Mouse (Mus musculus): ENCODE measurements at regions not wholly inside any gene's neighbourhood (a gene's known extent, or its start where the extent isn't known, plus 50 kb on each side); places are given as distances from the start of the nearest gene placed in this dataset.

DNA sequence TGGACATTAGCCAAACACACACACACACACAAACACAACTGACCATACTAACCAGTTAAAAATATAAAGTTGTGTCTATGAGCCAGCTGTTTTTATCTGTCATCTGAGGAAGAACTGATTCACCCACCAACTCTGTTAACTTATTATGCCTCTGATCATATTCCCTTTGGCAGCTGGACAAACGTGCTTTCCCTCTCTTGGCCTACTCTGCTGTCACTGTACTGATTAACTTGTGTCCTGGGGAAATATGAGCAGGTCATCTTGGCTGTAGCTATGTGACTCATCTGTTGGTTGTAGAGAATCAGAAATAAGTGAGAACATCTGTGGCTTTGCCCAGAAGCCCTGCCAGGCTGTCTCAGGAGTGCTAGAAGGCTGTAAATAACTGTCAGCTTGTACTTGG lies 210.9 kb upstream of the Gm11232 start:
- no peak for ATAC-seq (ENCODE audit: insufficient number of reproducible peaks, low FRiP score, low TSS enrichment, low read depth)
- H3K9me3 ChIP-seq (ENCODE audit: control insufficient read depth, low read length): no peaks in the 10 kb centered on the region
- H3K9ac ChIP-seq (ENCODE audit: low read length): no peak overlapping the region
- H3K4me2 ChIP-seq (ENCODE audit: low read depth, severe bottlenecking): no peak overlapping the region
- H3K4me1 ChIP-seq (ENCODE audit: control insufficient read depth, insufficient read depth, low read length): no peaks in the 10 kb centered on the region
- no peak for DNase-seq (ENCODE audit: low spot score)
- H3K4me3 ChIP-seq (ENCODE audit: low read depth, low read length): no peak overlapping the region
- no peaks in the 10 kb centered on the region for H3K27me3 ChIP-seq (ENCODE audit: control insufficient read depth, insufficient read depth, low read length)
- no peak overlapping the region for H3K27ac ChIP-seq (replicated peaks; ENCODE audit: low read depth, low read length)
- no peaks in the 10 kb centered on the region for H3K36me3 ChIP-seq (ENCODE audit: control insufficient read depth, insufficient read depth, low read length)
- WGBS: 25% methylated on average over 1 of the region's 1 CpGs

DNA sequence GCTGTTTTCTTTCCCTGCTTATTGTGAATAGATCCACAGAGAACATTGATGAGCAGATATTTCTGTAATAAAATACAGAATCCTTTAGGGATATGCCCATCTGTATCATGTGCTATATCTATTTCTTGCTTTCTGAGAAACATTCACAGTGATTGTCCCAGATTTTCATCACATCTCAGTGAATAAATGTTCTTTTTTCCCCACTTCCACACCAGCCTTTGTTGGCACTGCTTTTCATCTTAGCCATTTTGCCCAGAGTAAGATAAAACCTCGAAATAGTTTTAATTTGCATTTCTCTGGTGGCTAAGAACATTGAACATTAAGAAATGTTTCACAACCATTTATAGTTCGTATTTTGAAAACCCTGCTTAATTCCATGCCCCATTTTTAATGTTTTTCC lies 195.7 kb upstream of the Gm11232 start:
- WGBS: 76% methylated on average over 2 of the region's 2 CpGs
- Histone ChIP-seq H3K4me2 (ENCODE audit: low read depth, severe bottlenecking) (no peak overlapping the region), H3K27ac (replicated peaks; ENCODE audit: low read depth, low read length) (no peak overlapping the region), H3K27me3 (ENCODE audit: control insufficient read depth, insufficient read depth, low read length) (no peaks in the 10 kb centered on the region), H3K4me3 (ENCODE audit: low read depth, low read length) (no peak overlapping the region), H3K9me3 (ENCODE audit: control insufficient read depth, low read length) (no peaks in the 10 kb centered on the region), H3K4me1 (ENCODE audit: control insufficient read depth, insufficient read depth, low read length) (no peaks in the 10 kb centered on the region), H3K36me3 (ENCODE audit: control insufficient read depth, insufficient read depth, low read length) (no peaks in the 10 kb centered on the region), H3K9ac (ENCODE audit: low read length) (no peak overlapping the region)
- no peak for ATAC-seq (ENCODE audit: insufficient number of reproducible peaks, low FRiP score, low TSS enrichment, low read depth)
- DNase-seq (ENCODE audit: low spot score): no peak

DNA sequence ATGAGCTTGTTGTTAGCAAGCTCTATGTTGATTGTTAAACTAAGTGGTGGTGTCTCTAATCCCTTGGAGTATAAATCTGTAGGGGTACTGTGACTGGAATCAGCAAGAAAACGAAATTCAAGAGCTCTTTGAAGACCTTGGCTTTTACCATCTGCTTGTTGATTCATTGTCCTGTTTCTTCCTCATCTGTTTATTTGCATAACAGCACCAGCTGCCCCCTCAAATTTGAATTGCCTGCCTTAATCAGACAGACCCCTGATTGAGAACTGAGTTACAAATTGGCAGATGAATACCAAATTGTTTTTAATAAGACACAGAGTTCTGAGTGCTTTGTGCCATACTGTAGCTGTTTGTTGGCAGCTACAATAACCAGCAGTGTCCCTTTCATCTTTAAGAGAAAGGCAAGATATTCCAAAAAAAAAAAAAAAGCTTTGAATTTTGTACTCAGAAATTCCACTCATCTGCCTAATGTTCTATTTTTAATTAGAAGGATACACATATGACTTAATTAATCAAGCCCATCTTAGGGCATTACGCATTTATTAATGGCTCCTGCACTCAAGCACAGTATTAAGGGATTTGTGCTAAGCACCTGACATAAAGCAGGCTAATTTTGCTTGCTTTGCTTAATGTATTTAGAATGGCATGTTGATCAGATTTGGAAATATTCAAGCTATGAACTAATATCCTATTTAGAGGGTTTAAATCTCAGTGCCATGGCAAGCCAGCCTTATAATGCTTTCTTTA lies 175.6 kb upstream of the Gm11232 start:
- 58% methylated on average over 2 of the region's 2 CpGs for WGBS
- H3K4me2 ChIP-seq (ENCODE audit: low read depth, severe bottlenecking): no peak overlapping the region

DNA sequence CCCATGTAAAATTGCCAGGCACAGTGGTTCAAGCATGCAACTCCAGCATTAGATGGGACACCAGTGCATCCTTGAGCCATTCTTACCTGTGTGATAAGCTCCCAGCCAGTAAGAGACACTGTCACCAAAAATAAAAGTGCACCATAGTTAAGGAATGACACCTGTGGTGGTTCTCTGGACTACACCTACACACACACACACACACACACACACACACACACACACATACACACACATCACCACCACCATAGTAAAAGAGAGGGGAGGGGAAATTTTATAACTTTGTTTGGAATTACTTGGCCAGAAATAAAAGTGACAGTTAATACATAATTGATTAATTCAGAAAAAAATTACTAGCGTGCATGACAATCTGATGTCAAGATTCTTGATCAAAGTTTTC lies 175.1 kb upstream of the Gm11232 start:
- H3K36me3 ChIP-seq (ENCODE audit: control insufficient read depth, insufficient read depth, low read length): no peaks in the 10 kb centered on the region
- H3K4me1 ChIP-seq (ENCODE audit: control insufficient read depth, insufficient read depth, low read length): no peaks in the 10 kb centered on the region
- H3K4me2 ChIP-seq (ENCODE audit: low read depth, severe bottlenecking): no peak overlapping the region
- H3K4me3 ChIP-seq (ENCODE audit: low read depth, low read length): no peak overlapping the region
- DNase-seq (ENCODE audit: low spot score) (no peak), ATAC-seq (ENCODE audit: insufficient number of reproducible peaks, low FRiP score, low TSS enrichment, low read depth) (no peak)
- no peaks in the 10 kb centered on the region for H3K9me3 ChIP-seq (ENCODE audit: control insufficient read depth, low read length)
- no peaks in the 10 kb centered on the region for H3K27me3 ChIP-seq (ENCODE audit: control insufficient read depth, insufficient read depth, low read length)
- H3K9ac ChIP-seq (ENCODE audit: low read length): no peak overlapping the region
- no peak overlapping the region for H3K27ac ChIP-seq (replicated peaks; ENCODE audit: low read depth, low read length)
- WGBS: 76% methylated on average over 1 of the region's 1 CpGs

More for the DNA sequence above, 175.6 kb upstream of the Gm11232 start:
- no peak for DNase-seq (ENCODE audit: low spot score)
- no peaks in the 10 kb centered on the region for H3K4me1 ChIP-seq (ENCODE audit: control insufficient read depth, insufficient read depth, low read length)
- no peaks in the 10 kb centered on the region for H3K9me3 ChIP-seq (ENCODE audit: control insufficient read depth, low read length)
- no peaks in the 10 kb centered on the region for H3K27me3 ChIP-seq (ENCODE audit: control insufficient read depth, insufficient read depth, low read length)
- no peak overlapping the region for H3K4me3 ChIP-seq (ENCODE audit: low read depth, low read length)
- H3K9ac ChIP-seq (ENCODE audit: low read length): no peak overlapping the region
- H3K27ac ChIP-seq (replicated peaks; ENCODE audit: low read depth, low read length): no peak overlapping the region
- H3K36me3 ChIP-seq (ENCODE audit: control insufficient read depth, insufficient read depth, low read length): no peaks in the 10 kb centered on the region
- ATAC-seq (ENCODE audit: insufficient number of reproducible peaks, low FRiP score, low TSS enrichment, low read depth): no peak

DNA sequence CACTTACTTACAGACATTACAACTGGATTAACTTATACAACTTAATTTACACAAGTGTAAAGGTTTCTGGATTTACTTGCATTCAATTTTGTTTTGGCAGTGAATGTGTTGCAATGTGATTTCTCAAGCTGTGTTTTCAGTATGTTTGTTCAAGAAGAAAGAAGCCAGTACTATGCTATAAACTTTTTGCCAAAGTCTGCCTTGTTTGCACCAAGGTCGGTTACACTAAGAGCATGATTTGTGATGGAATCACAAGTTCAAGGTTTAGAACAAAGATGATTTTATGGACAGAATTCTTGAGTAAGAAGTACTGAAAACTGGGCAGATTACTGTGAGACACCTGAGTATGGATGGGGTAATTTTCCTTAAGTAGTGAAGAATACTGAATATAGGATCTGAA lies 153.8 kb upstream of the Gm11232 start:
- Histone ChIP-seq H3K9me3 (ENCODE audit: control insufficient read depth, low read length) (no peaks in the 10 kb centered on the region), H3K27ac (replicated peaks; ENCODE audit: low read depth, low read length) (no peak overlapping the region), H3K4me2 (ENCODE audit: low read depth, severe bottlenecking) (no peak overlapping the region), H3K36me3 (ENCODE audit: control insufficient read depth, insufficient read depth, low read length) (no peaks in the 10 kb centered on the region), H3K9ac (ENCODE audit: low read length) (no peak overlapping the region), H3K27me3 (ENCODE audit: control insufficient read depth, insufficient read depth, low read length) (no peaks in the 10 kb centered on the region), H3K4me1 (ENCODE audit: control insufficient read depth, insufficient read depth, low read length) (no peaks in the 10 kb centered on the region), H3K4me3 (ENCODE audit: low read depth, low read length) (no peak overlapping the region)
- WGBS: 84% methylated on average over 1 of the region's 1 CpGs
- no peak for DNase-seq (ENCODE audit: low spot score)
- ATAC-seq (ENCODE audit: insufficient number of reproducible peaks, low FRiP score, low TSS enrichment, low read depth): no peak

DNA sequence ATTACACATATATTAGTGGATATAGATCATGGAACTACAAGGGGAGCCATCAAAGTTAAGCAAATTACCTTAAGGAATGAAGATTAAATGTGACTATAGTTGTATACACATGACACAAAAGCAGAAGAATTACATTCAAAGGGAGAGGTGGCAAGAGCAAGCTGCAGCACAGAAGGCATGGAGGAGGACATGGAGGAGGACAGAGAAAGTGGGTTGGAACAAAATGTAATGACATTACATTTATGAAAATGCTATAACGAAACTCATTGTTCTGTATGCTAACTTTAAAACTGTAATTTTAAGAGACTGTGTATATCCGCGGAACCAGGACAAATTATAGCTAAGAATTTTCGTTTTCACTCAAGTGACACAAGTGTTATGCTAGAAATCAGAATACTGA lies 117.9 kb upstream of the Gm11232 start:
- H3K4me2 ChIP-seq (ENCODE audit: low read depth, severe bottlenecking): no peak overlapping the region
- no peaks in the 10 kb centered on the region for H3K36me3 ChIP-seq (ENCODE audit: control insufficient read depth, insufficient read depth, low read length)
- H3K4me3 ChIP-seq (ENCODE audit: low read depth, low read length): no peak overlapping the region
- no peak overlapping the region for H3K27ac ChIP-seq (replicated peaks; ENCODE audit: low read depth, low read length)
- no peak for ATAC-seq (ENCODE audit: insufficient number of reproducible peaks, low FRiP score, low TSS enrichment, low read depth)
- no peak overlapping the region for H3K9ac ChIP-seq (ENCODE audit: low read length)
- H3K27me3 ChIP-seq (ENCODE audit: control insufficient read depth, insufficient read depth, low read length): no peaks in the 10 kb centered on the region
- H3K4me1 ChIP-seq (ENCODE audit: control insufficient read depth, insufficient read depth, low read length): no peaks in the 10 kb centered on the region
- H3K9me3 ChIP-seq (ENCODE audit: control insufficient read depth, low read length): no peaks in the 10 kb centered on the region
- 86% methylated on average over 4 of the region's 4 CpGs for WGBS
- DNase-seq (ENCODE audit: low spot score): no peak

DNA sequence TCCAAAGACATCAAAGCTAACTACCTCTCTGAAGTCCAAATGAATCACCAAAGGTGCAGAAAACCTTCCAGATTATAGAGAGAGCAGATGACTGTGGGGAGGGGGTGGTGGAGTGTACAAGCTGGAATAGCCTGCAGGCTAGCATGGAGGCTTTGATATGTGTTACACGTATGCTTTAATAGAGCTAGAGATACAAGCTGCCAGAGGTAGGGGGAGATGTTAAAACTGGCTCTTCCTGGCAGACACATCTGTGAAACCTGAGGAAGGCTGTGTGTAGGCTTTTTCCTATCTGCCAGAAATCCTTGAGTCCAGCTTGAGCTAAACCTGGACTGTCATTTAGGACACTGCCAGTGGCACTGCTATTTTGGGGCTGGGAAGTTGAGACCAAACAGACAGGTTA lies 109.2 kb upstream of the Gm11232 start:
- no peaks in the 10 kb centered on the region for H3K27me3 ChIP-seq (ENCODE audit: control insufficient read depth, insufficient read depth, low read length)
- ATAC-seq (ENCODE audit: insufficient number of reproducible peaks, low FRiP score, low TSS enrichment, low read depth) (no peak), DNase-seq (ENCODE audit: low spot score) (no peak)
- no peaks in the 10 kb centered on the region for H3K9me3 ChIP-seq (ENCODE audit: control insufficient read depth, low read length)
- no peak overlapping the region for H3K4me2 ChIP-seq (ENCODE audit: low read depth, severe bottlenecking)
- no peak overlapping the region for H3K4me3 ChIP-seq (ENCODE audit: low read depth, low read length)
- H3K9ac ChIP-seq (ENCODE audit: low read length): no peak overlapping the region
- H3K4me1 ChIP-seq (ENCODE audit: control insufficient read depth, insufficient read depth, low read length): no peaks in the 10 kb centered on the region
- H3K27ac ChIP-seq (replicated peaks; ENCODE audit: low read depth, low read length): no peak overlapping the region
- WGBS: 33% methylated on average over 1 of the region's 1 CpGs
- H3K36me3 ChIP-seq (ENCODE audit: control insufficient read depth, insufficient read depth, low read length): no peaks in the 10 kb centered on the region

DNA sequence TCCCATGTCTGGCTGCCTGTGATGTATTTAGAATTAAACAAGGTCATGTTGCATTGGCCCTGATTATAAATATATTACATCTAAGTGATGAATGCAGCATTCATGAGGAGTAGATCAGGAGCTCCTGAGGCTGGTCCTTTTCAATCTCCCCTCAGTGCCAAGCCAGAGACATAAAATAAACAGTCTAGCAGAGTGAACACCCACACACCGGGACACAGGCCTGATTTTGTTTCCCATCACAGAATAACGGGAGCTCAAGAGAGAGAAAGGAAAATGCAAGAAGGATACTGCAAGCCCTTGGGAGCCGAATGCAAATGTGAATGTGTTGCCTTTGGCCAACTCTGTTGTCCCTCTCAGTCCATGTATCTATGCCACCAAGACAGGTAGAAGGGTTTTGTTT lies 84.1 kb upstream of the Gm11232 start:
- no peak overlapping the region for H3K4me3 ChIP-seq (ENCODE audit: low read depth, low read length)
- no peaks in the 10 kb centered on the region for H3K36me3 ChIP-seq (ENCODE audit: control insufficient read depth, insufficient read depth, low read length)
- H3K9me3 ChIP-seq (ENCODE audit: control insufficient read depth, low read length): no peaks in the 10 kb centered on the region
- WGBS: 81% methylated on average over 3 of the region's 3 CpGs
- H3K4me1 ChIP-seq (ENCODE audit: control insufficient read depth, insufficient read depth, low read length): no peaks in the 10 kb centered on the region
- DNase-seq (ENCODE audit: low spot score) (no peak), ATAC-seq (ENCODE audit: insufficient number of reproducible peaks, low FRiP score, low TSS enrichment, low read depth) (no peak)
- H3K9ac ChIP-seq (ENCODE audit: low read length): no peak overlapping the region
- H3K27me3 ChIP-seq (ENCODE audit: control insufficient read depth, insufficient read depth, low read length): no peaks in the 10 kb centered on the region
- no peak overlapping the region for H3K4me2 ChIP-seq (ENCODE audit: low read depth, severe bottlenecking)
- H3K27ac ChIP-seq (replicated peaks; ENCODE audit: low read depth, low read length): no peak overlapping the region

DNA sequence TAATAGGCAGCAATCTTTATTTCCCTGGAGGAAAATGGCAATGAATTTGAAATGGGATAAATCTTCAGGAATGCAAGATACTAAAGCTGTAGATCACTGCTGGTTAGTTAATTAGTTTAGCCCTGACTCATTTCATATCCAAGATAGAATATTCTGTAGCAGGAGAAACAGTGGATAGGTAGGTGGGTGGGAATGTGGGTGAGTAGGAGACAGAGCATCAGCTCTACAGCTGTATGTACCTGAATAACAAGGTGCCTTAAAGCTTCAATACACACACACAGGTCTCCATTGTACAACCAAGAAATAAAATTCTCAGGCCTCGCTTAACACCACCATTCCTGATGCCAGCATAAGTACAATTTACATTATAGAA lies 83.0 kb upstream of the Gm11232 start:
- 86% methylated on average over 1 of the region's 1 CpGs for WGBS
- no peaks in the 10 kb centered on the region for H3K27me3 ChIP-seq (ENCODE audit: control insufficient read depth, insufficient read depth, low read length)

More for the DNA sequence above, 83.0 kb upstream of the Gm11232 start:
- Histone ChIP-seq H3K4me2 (ENCODE audit: low read depth, severe bottlenecking) (no peak overlapping the region), H3K9ac (ENCODE audit: low read length) (no peak overlapping the region), H3K4me3 (ENCODE audit: low read depth, low read length) (no peak overlapping the region), H3K27ac (replicated peaks; ENCODE audit: low read depth, low read length) (no peak overlapping the region), H3K9me3 (ENCODE audit: control insufficient read depth, low read length) (no peaks in the 10 kb centered on the region), H3K4me1 (ENCODE audit: control insufficient read depth, insufficient read depth, low read length) (no peaks in the 10 kb centered on the region), H3K36me3 (ENCODE audit: control insufficient read depth, insufficient read depth, low read length) (no peaks in the 10 kb centered on the region)
- DNase-seq (ENCODE audit: low spot score) (no peak), ATAC-seq (ENCODE audit: insufficient number of reproducible peaks, low FRiP score, low TSS enrichment, low read depth) (no peak)

Data from limb, embryonic 11.5 days (tissue).